Mouse (Mus musculus) lung, postnatal 0 days (tissue): ENCODE measurements around the gene Gm20696. TPM values are rescaled to one million over a fixed set of nuclear protein-coding genes. Genes with fewer than 3 reads are reported as not detected.

ENCODE experiments used
- ATAC-seq: fragments of 200-750 bp; cut with Nextera tagmentation; 2 replicates; pipeline ENCODE4 v1.8.0; 2017; ENCODE audit warnings: moderate library complexity
- DNase-seq: peaks from one replicate; pipeline ENCODE4 v3.0.0-alpha.2; 2016; ENCODE audit warnings: low spot score
- H3K27ac ChIP-seq: fragments of 300-500 bp; sonication (generic); 2 replicates; pipeline ENCODE4 v1.5.1; 2014; ENCODE audit warnings: antibody characterized with exemption, mild to moderate bottlenecking, low read length, mixed read lengths
- H3K27me3 ChIP-seq: fragments of 300-500 bp; sonication (generic); replicated peaks from 2 replicates; pipeline ENCODE4 v1.6.1; 2014; ENCODE audit warnings: low read length, mixed read lengths; ENCODE audit not compliant: insufficient read depth
- H3K36me3 ChIP-seq: fragments of 300-500 bp; sonication (generic); 2 replicates; pipeline ENCODE4 v1.6.1; 2014; ENCODE audit warnings: low read length, mixed read lengths; ENCODE audit not compliant: insufficient read depth
- H3K4me1 ChIP-seq: fragments of 300-500 bp; sonication (generic); 2 replicates; pipeline ENCODE4 v1.6.1; 2014; ENCODE audit warnings: antibody characterized with exemption, low read depth, low read length, mixed read lengths; ENCODE audit not compliant: insufficient read depth
- H3K4me2 ChIP-seq: fragments of 300-500 bp; sonication (generic); replicated peaks from 2 replicates; pipeline ENCODE4 v1.6.1; 2014; ENCODE audit warnings: low read depth, mild to moderate bottlenecking, low read length, moderate library complexity, mixed read lengths
- H3K4me3 ChIP-seq: fragments of 300-500 bp; sonication (generic); 2 replicates; pipeline ENCODE4 v1.5.1; 2014; ENCODE audit warnings: low read depth, low read length
- H3K9ac ChIP-seq: fragments of 300-500 bp; sonication (generic); replicated peaks from 2 replicates; pipeline ENCODE4 v1.6.1; 2014; ENCODE audit warnings: low read depth, mild to moderate bottlenecking
- H3K9me3 ChIP-seq: fragments of 300-500 bp; sonication (generic); 2 replicates; pipeline ENCODE4 v1.6.1; 2016; ENCODE audit warnings: low read length, mixed read lengths
- CTCF ChIP-seq: IDR thresholded peaks from 2 replicates; pipeline ENCODE4 v1.5.1; 2016; ENCODE audit warnings: antibody characterized with exemption, mild to moderate bottlenecking
- EP300 ChIP-seq: IDR thresholded peaks from 2 replicates; pipeline ENCODE4 v1.6.1; 2016; ENCODE audit warnings: antibody characterized with exemption, mild to moderate bottlenecking, control low read depth
- whole genome bisulfite sequencing: fragments of 180-500 bp; shearing (Covaris S2); extraction: QIAGEN DNeasy Blood & Tissue Kit; methylation state at CpG from one replicate; pipeline ENCODE4 v1.1.7; 2014; 5-methylcytosine and 5-hydroxymethylcytosine counted together
- polyA plus RNA-seq: library from polyadenylated mRNA; unstranded; fragments of >200 nt; fragmentation: Nextera tagmentation; extraction: Ambion mirVana; gene quantifications from 2 replicates; pipeline ENCODE4 v1.2.1, GENCODE M21; 2015

Gm20696 gene
- polyA plus RNA-seq, 1 experiment from 2014 or later: 2.3 TPM

- Histone ChIP-seq H3K4me3 (no peak overlapping the region), H3K9ac (no peak overlapping the region), H3K36me3 (no peaks in the 10 kb centered on the region), H3K27me3 (no peaks in the 10 kb centered on the region), H3K4me1 (no peaks in the 10 kb centered on the region; the same call in 1 of the 2 replicates), H3K4me2 (no peak overlapping the region), H3K27ac (no peak overlapping the region), H3K9me3 (no peaks in the 10 kb centered on the region)
- no peak for DNase-seq
- TF ChIP-seq CTCF: no peak
- no peak for TF ChIP-seq EP300
- 66% methylated on average over 5 of the region's 5 CpGs for WGBS
- ATAC-seq: no peak
These were observed 132.3 kb downstream of the Gm20696 start for GRCm38 (mm10) chr6:99534211-99534745.

- Histone ChIP-seq H3K36me3 (no peaks in the 10 kb centered on the region), H3K9ac (no peak overlapping the region), H3K4me3 (no peak overlapping the region), H3K4me1 (no peaks in the 10 kb centered on the region), H3K27me3 (no peaks in the 10 kb centered on the region), H3K27ac (no peak overlapping the region), H3K9me3 (0 out of 2 replicates have a peak, but pooled peaks cover under 1% of the 10 kb centered on the region), H3K4me2 (no peak overlapping the region)
- no peak for TF ChIP-seq CTCF
- TF ChIP-seq EP300: no peak
- WGBS: 79% methylated on average over 4 of the region's 4 CpGs
- ATAC-seq (no peak), DNase-seq (no peak)
These were observed 134.1 kb downstream of the Gm20696 start for GRCm38 (mm10) chr6:99532458-99532857.

DNA sequence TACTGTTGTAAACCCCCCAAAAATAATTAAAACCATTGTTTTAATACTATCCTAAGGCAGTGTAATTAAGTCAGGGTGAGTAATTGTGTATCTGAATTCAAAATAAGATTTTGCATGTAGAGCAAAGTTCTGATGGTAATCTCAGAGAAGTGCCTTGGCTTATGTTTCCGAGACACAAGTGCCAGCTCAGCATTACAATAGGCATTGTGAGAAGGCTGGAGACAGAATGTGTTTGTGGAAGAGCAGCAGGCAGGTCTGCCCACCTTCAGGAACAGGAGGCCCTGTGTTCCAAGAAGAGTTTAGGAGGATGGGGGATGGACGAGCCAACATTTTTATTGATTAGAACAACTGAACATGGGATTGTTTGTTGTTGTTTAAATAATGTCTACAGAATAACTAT is 137.6 kb downstream of the Gm20696 start:
- H3K27me3 ChIP-seq: no peaks in the 10 kb centered on the region
- H3K36me3 ChIP-seq: no peaks in the 10 kb centered on the region
- H3K9ac ChIP-seq: no peak overlapping the region
- TF ChIP-seq CTCF (no peak), EP300 (no peak)
- H3K4me1 ChIP-seq: no peaks in the 10 kb centered on the region
- H3K4me2 ChIP-seq: no peak overlapping the region
- no peak for ATAC-seq
- DNase-seq: no peak
- no peak overlapping the region for H3K4me3 ChIP-seq
- WGBS: 62% methylated on average over 2 of the region's 2 CpGs
- H3K27ac ChIP-seq: no peak overlapping the region
- H3K9me3 ChIP-seq: 0 out of 2 replicates have a peak, but pooled peaks cover 5% of the 10 kb centered on the region

GRCm38 (mm10) chr6:99527457-99528105 is 139.0 kb downstream of the Gm20696 start:
- H3K9ac ChIP-seq: no peak overlapping the region
- no peak overlapping the region for H3K4me3 ChIP-seq
- H3K27me3 ChIP-seq: no peaks in the 10 kb centered on the region
- 0 out of 2 replicates have a peak, but pooled peaks cover 5% of the 10 kb centered on the region for H3K9me3 ChIP-seq
- H3K4me1 ChIP-seq: no peaks in the 10 kb centered on the region
- peak; percentile 53 for TF ChIP-seq CTCF
- no peak for TF ChIP-seq EP300
- 93% methylated on average over 6 of the region's 6 CpGs for WGBS
- DNase-seq (no peak), ATAC-seq (no peak)
- no peak overlapping the region for H3K4me2 ChIP-seq
- no peaks in the 10 kb centered on the region for H3K36me3 ChIP-seq
- no peak overlapping the region for H3K27ac ChIP-seq

- WGBS: 44% methylated on average over 8 of the region's 8 CpGs
- Histone ChIP-seq H3K4me2 (no peak overlapping the region), H3K9me3 (0 out of 2 replicates have a peak, but pooled peaks cover 5% of the 10 kb centered on the region), H3K4me1 (no peaks in the 10 kb centered on the region), H3K27me3 (no peaks in the 10 kb centered on the region), H3K9ac (no peak overlapping the region), H3K36me3 (no peaks in the 10 kb centered on the region), H3K4me3 (no peak overlapping the region), H3K27ac (no peak overlapping the region)
- DNase-seq (peak; percentile 48), ATAC-seq (no peak)
- TF ChIP-seq CTCF (peak; percentile 66), EP300 (no peak)
These were observed 141.2 kb downstream of the Gm20696 start for GRCm38 (mm10) chr6:99525351-99525750.

DNA sequence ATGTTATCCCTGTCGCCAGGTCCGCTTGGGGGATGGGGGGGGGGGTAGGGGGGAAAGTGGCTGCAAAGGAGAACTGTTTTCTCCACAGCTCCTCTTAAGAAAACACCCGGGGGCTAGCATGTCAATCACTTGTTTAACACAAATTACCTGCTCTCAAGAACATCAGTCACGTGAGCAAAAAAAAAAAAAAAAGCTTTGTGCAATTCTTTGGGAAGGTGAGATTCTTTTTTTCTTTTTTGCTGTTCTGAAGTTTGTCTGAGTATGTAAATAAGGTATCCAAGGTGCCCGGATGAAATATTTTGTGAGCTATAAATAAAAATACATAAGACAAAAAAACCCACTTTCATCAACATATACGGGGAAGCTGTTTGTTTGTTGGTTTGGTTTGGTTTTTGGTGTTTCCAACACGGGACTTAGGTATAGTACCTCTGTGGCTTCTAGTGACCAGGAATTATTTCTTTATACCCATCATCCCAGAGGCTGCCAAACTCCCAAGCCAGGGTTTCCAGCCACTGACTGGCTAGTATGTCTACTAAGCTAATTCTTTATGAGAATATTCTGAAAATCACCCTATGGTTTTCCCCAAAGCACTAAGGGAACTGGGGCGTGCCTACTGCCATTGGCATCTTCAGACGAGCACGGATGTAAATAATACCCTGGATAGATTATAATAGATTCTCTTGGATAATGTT is 142.8 kb downstream of the Gm20696 start:
- Histone ChIP-seq H3K4me2 (peak overlapping the region; percentile 87), H3K4me1 (no peaks in the 10 kb centered on the region), H3K9ac (0 out of 2 replicates have a peak overlapping the region, but pooled peaks have one; percentile 99), H3K27ac (peak overlapping the region; percentile 100), H3K27me3 (no peaks in the 10 kb centered on the region), H3K36me3 (no peaks in the 10 kb centered on the region), H3K9me3 (0 out of 2 replicates have a peak, but pooled peaks cover 5% of the 10 kb centered on the region), H3K4me3 (peak overlapping the region; percentile 86)
- ATAC-seq: no peak
- DNase-seq: no peak
- no peak for TF ChIP-seq CTCF
- TF ChIP-seq EP300: no peak
- WGBS: 25% methylated on average over 10 of the region's 10 CpGs
